Mouse (Mus musculus) E14TG2a.4 (cell line): ENCODE measurements around the gene Trip10.
"Not testable (repeated sequence)": the region's sequence is repeated elsewhere in the genome, so short reads cannot be mapped to it uniquely, and the experiment has no call there.

Source experiments
- H3K27me3 ChIP-seq: 2 replicates; pipeline ENCODE4 v1.6.1; 2014; ENCODE audit warnings: low read length, control low read depth; ENCODE audit not compliant: insufficient read depth
- H3K36me3 ChIP-seq: 2 replicates; pipeline ENCODE4 v1.6.1; 2014; ENCODE audit warnings: low read length, control low read depth; ENCODE audit not compliant: insufficient read depth
- H3K4me1 ChIP-seq: replicated peaks from 2 replicates; pipeline ENCODE4 v1.6.1; 2014; ENCODE audit warnings: low read depth, low read length, control low read depth
- H3K4me3 ChIP-seq: replicated peaks from 2 replicates; pipeline ENCODE4 v1.5.1; 2014; ENCODE audit warnings: mild to moderate bottlenecking, low read length
- H3K9me3 ChIP-seq: 2 replicates; pipeline ENCODE4 v1.6.1; 2014; ENCODE audit warnings: low read length, control low read depth
- CTCF ChIP-seq: conservative IDR thresholded peaks from 2 replicates; pipeline ENCODE4 v1.5.1; 2014; ENCODE audit warnings: low read length
- NANOG ChIP-seq: IDR thresholded peaks from 2 replicates; pipeline ENCODE4 v1.6.1; 2014; ENCODE audit warnings: borderline replicate concordance, low read length, mixed read lengths
- POU5F1 ChIP-seq: IDR thresholded peaks from 2 replicates; pipeline ENCODE4 v1.6.1; 2014; ENCODE audit warnings: low read length, borderline replicate concordance

The Trip10 gene

GRCm38 (mm10) chr17:57276634-57277121, 27.4 kb downstream of the Trip10 start:
- H3K9me3 ChIP-seq, result no peaks in the 10 kb centered on the region
- H3K27me3 ChIP-seq, result peaks cover 64% of the 10 kb centered on the region

GRCm38 (mm10) chr17:57277598-57278261, 28.5 kb downstream of the Trip10 start:
- not testable (repeated sequence) for H3K9me3 ChIP-seq, H3K36me3 ChIP-seq, H3K4me3 ChIP-seq
- H3K4me1 ChIP-seq, result peaks cover 59% of the 10 kb centered on the region
- H3K27me3 ChIP-seq, result peaks cover 64% of the 10 kb centered on the region

More at GRCm38 (mm10) chr17:57276634-57277121, 27.4 kb downstream of the Trip10 start:
- no peak for TF ChIP-seq NANOG
- TF ChIP-seq POU5F1, result no peak
- TF ChIP-seq CTCF, result peak; percentile 99
- Histone ChIP-seq H3K36me3 (no peaks in the 10 kb centered on the region), H3K4me1 (peaks cover 70% of the 10 kb centered on the region), H3K4me3 (0 out of 2 replicates have a peak overlapping the region, but pooled peaks have one; percentile 80)

GRCm38 (mm10) chr17:57278537-57278936, 29.3 kb downstream of the Trip10 start:
- Histone ChIP-seq H3K9me3 (no peaks in the 10 kb centered on the region), H3K27me3 (peaks cover 67% of the 10 kb centered on the region), H3K4me3 (0 out of 2 replicates have a peak overlapping the region, but pooled peaks have one; percentile 71), H3K36me3 (no peaks in the 10 kb centered on the region), H3K4me1 (peaks cover 51% of the 10 kb centered on the region)
- TF ChIP-seq POU5F1, result no peak
- TF ChIP-seq NANOG, result no peak
- no peak for TF ChIP-seq CTCF

- H3K4me3 ChIP-seq, result peak within 1 kb of the TSS; percentile 71
- TF ChIP-seq NANOG, result no peak
- TF ChIP-seq POU5F1, result no peak
- no peak for TF ChIP-seq CTCF
- peaks cover 70% of the 10 kb centered on the region for H3K27me3 ChIP-seq
- H3K4me1 ChIP-seq, result peaks cover 46% of the 10 kb centered on the region
- H3K36me3 ChIP-seq, result no peaks in the 10 kb centered on the region
- H3K9me3 ChIP-seq, result no peaks in the 10 kb centered on the region
These were observed 29.8 kb downstream of the Trip10 start, which contains the start of gene Vav1 for GRCm38 (mm10) chr17:57278943-57279590. Gene Vav1 (plus strand): TSS chr17:57279100.

GRCm38 (mm10) chr17:57279591-57280224, 30.5 kb downstream of the Trip10 start:
- no peaks in the 10 kb centered on the region for H3K9me3 ChIP-seq
- H3K4me1 ChIP-seq, result peaks cover 40% of the 10 kb centered on the region
- H3K36me3 ChIP-seq, result no peaks in the 10 kb centered on the region
- H3K27me3 ChIP-seq, result peaks cover 65% of the 10 kb centered on the region
- peak overlapping the region; percentile 71; the same call in 1 of the 2 replicates for H3K4me3 ChIP-seq
- TF ChIP-seq NANOG (no peak), CTCF (no peak), POU5F1 (no peak)

GRCm38 (mm10) chr17:57280411-57280810, 31.2 kb downstream of the Trip10 start:
- peaks cover 58% of the 10 kb centered on the region for H3K27me3 ChIP-seq
- no peak for TF ChIP-seq POU5F1
- TF ChIP-seq CTCF, result no peak
- no peak for TF ChIP-seq NANOG
- H3K4me1 ChIP-seq, result peaks cover 33% of the 10 kb centered on the region
- H3K4me3 ChIP-seq, result no peak overlapping the region
- no peaks in the 10 kb centered on the region for H3K36me3 ChIP-seq
- H3K9me3 ChIP-seq, result no peaks in the 10 kb centered on the region

GRCm38 (mm10) chr17:57283906-57284305, 34.7 kb downstream of the Trip10 start:
- no peak overlapping the region for H3K4me3 ChIP-seq
- H3K36me3 ChIP-seq, result no peaks in the 10 kb centered on the region
- H3K27me3 ChIP-seq, result peaks cover 32% of the 10 kb centered on the region
- no peaks in the 10 kb centered on the region for H3K9me3 ChIP-seq
- TF ChIP-seq NANOG (no peak), CTCF (no peak), POU5F1 (no peak)
- H3K4me1 ChIP-seq, result peaks cover 16% of the 10 kb centered on the region

GRCm38 (mm10) chr17:57285077-57285476, 35.8 kb downstream of the Trip10 start:
- Histone ChIP-seq H3K36me3 (no peaks in the 10 kb centered on the region), H3K9me3 (peaks cover 6% of the 10 kb centered on the region; the same call in 1 of the 2 replicates), H3K4me1 (peaks cover 7% of the 10 kb centered on the region), H3K27me3 (peaks cover 26% of the 10 kb centered on the region), H3K4me3 (no peak overlapping the region)
- TF ChIP-seq CTCF, result no peak
- TF ChIP-seq NANOG, result no peak
